In the genomic region with DNA sequence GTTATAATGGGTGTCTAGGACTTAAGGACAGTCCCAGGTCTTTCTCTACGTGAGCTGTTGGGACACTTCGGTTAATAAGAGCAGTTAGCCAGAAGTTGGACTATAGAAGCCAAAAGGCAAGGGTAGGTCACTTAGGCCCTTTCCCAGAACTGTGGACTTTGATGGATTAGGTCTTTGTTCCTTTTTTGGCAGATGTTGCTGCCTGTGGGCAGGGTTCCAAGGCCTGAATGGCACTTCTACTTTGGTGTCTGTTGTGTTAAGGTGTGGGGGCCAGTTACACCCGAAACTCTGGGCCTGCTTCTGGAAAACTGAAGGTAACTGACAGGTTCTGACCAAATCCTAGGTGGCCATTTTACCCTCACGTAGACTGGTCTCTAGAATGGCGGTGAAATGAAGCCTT, we compare ENCODE assay signal across 8 mouse cellular contexts.
A peak's percentile ranks its signal among the peaks of the same experiment; 100 is the strongest.
DNase-seq lines count a peak whose midpoint lies in the region; ATAC-seq and TF ChIP-seq lines count a peak whose summit lies in the region.

No protein-coding gene starts in this region.

- peaks cover 12% of the 10 kb centered on the region for H3K4me1 ChIP-seq in heart, embryonic 10.5 days
- peaks cover 16% of the 10 kb centered on the region for H3K4me1 ChIP-seq in lung, postnatal 0 days (ENCODE audit: insufficient read depth, low read depth, low read length)

- WGBS in heart, embryonic 10.5 days, result 85% methylated on average over 5 of the region's 5 CpGs
- WGBS in lung, postnatal 0 days, result 49% methylated on average over 5 of the region's 5 CpGs

- H3K9ac ChIP-seq in lung, postnatal 0 days (replicated peaks; ENCODE audit: low read depth), result no peak overlapping the region

- TF ChIP-seq EP300 in lung, postnatal 0 days (IDR thresholded peaks at IDR 0.05), result no peak

- no peak overlapping the region for H3K4me3 ChIP-seq in heart, embryonic 10.5 days
- H3K4me3 ChIP-seq in lung, postnatal 0 days (ENCODE audit: low read depth, low read length), result no peak overlapping the region

- no peaks in the 10 kb centered on the region for H3K27me3 ChIP-seq in heart, embryonic 10.5 days (ENCODE audit: insufficient read depth, poor library complexity, severe bottlenecking)
- no peaks in the 10 kb centered on the region for H3K27me3 ChIP-seq in lung, postnatal 0 days (replicated peaks; ENCODE audit: insufficient read depth, low read length)

- H3K9me3 ChIP-seq in heart, embryonic 10.5 days, result no peaks in the 10 kb centered on the region
- H3K9me3 ChIP-seq in lung, postnatal 0 days (ENCODE audit: low read length), result no peaks in the 10 kb centered on the region

- peak; percentile 53 for ATAC-seq in lung, postnatal 0 days
- no peak for ATAC-seq in activated CD4-positive, CD25-positive, alpha-beta regulatory T cell, adult 4 months

- H3K4me2 ChIP-seq in lung, postnatal 0 days (replicated peaks; ENCODE audit: low read depth, low read length), result peak overlapping the region; percentile 27; the same call in 1 of the 2 replicates

- DNase-seq in heart, postnatal 10 days, result peak; percentile 12 to 14
- no peak for DNase-seq in heart, embryonic 10.5 days (ENCODE audit: low spot score)
- peak; percentile 42 to 65 for DNase-seq in adrenal gland, adult 18-20 months (ENCODE audit: low spot score in 2 of 2)
- DNase-seq in kidney, adult 11 months, result peak; percentile 61
- DNase-seq in lung, postnatal 0 days (ENCODE audit: low spot score), result no peak
- DNase-seq in spleen, adult 12 weeks (ENCODE audit: low spot score), result no peak
- DNase-seq in embryo, embryonic 10.5 days (ENCODE audit: low spot score), result no peak

- H3K27ac ChIP-seq in heart, embryonic 10.5 days, result no peak overlapping the region; the same call in 1 of the 2 replicates
- H3K27ac ChIP-seq in lung, postnatal 0 days (ENCODE audit: low read length), result no peak overlapping the region

- intact Hi-C loops in heart, postnatal 10 days (cut with DNase I), result no loop called here

- no peak for TF ChIP-seq CTCF in lung, postnatal 0 days (IDR thresholded peaks at IDR 0.05)

- H3K36me3 ChIP-seq in heart, embryonic 10.5 days, result no peaks in the 10 kb centered on the region
- no peaks in the 10 kb centered on the region for H3K36me3 ChIP-seq in lung, postnatal 0 days (ENCODE audit: insufficient read depth, low read length)

Comparison
In these comparisons a context has a peak if more than half of its experiments do, and no peak if none do; other contexts are left out.
1. DNase-seq: peak in heart, postnatal 10 days (2 of 2), adrenal gland, adult 18-20 months (2 of 2) and kidney, adult 11 months (single experiment); none in heart, embryonic 10.5 days (single experiment), lung, postnatal 0 days (single experiment), spleen, adult 12 weeks (single experiment) and embryo, embryonic 10.5 days (single experiment).